Mouse (Mus musculus) left cerebral cortex, adult 6 months (tissue): Measurements from ENCODE around the gene Zfp966. TPM values are rescaled to one million over a fixed set of nuclear protein-coding genes. Genes with fewer than 3 reads are reported as not detected.

Experiments
- long read RNA-seq, 2 experiments: library from polyadenylated mRNA; unstranded; transcript quantifications; one replicate each; pipeline ENCODE4 v2.0.0; 2019 to 2020
- polyA plus RNA-seq: library from polyadenylated mRNA; unstranded; fragments of <200 nt; fragmentation: Nextera tagmentation; gene quantifications from 2 replicates; pipeline ENCODE4 v1.2.3, GENCODE M21; 2021

Gene Zfp966
- 0.72 and 0.92 TPM in 2 replicates for polyA plus RNA-seq
- long read RNA-seq, experiment 1, partial matches to known transcripts: 5 of 7 reads
- long read RNA-seq, experiment 1, other reads (novel, unspliced or antisense): 2 of 7 reads
- long read RNA-seq, experiment 2, partial matches to known transcripts: 1 of 2 reads
- long read RNA-seq, experiment 2, other reads (novel, unspliced or antisense): 1 of 2 reads

GRCm38 (mm10) chr2:175931000-175931399 is at the start of gene Zfp966:
Zfp966 (minus strand) TSS chr2:175931100.

GRCm38 (mm10) chr2:175965031-175965430 is 34.1 kb upstream of the Zfp966 start, which contains the start of gene Gm2026:
Gm2026 (plus strand) TSS chr2:175965331.

GRCm38 (mm10) chr2:175869024-175869423 is 61.9 kb downstream of the Zfp966 start, which contains the start of gene Gm6710:
Gm6710 (plus strand) TSS chr2:175869219.

Other genes starting within 250 kb of the Zfp966 start
- 20.9 and 23.4 TPM in 2 replicates for gene Zfp969, start 227.5 kb downstream of the Zfp966 start, polyA plus RNA-seq
- gene Gm2007, start 189.6 kb downstream of the Zfp966 start, polyA plus RNA-seq: not detected in 2 replicates
- 3.5 and 4.4 TPM in 2 replicates for gene Gm14288, start 130.0 kb downstream of the Zfp966 start, polyA plus RNA-seq
- gene Gm6710, start 61.9 kb downstream of the Zfp966 start, polyA plus RNA-seq: 24.9 and 25.0 TPM in 2 replicates
- gene Gm2026, start 34.2 kb upstream of the Zfp966 start, polyA plus RNA-seq: 29.6 and 32.9 TPM in 2 replicates
- 0.47 and 0.69 TPM in 2 replicates for gene Gm2004, start 218.7 kb upstream of the Zfp966 start, polyA plus RNA-seq